Mouse (Mus musculus): ENCODE measurements around the gene Dst. TPM values are rescaled to one million over a fixed set of nuclear protein-coding genes. Genes with fewer than 3 reads are reported as not detected.

Gene Dst
- total and polyA plus RNA-seq, 3 experiments: 0.08 to 0.60 TPM; not detected in 1

DNA sequence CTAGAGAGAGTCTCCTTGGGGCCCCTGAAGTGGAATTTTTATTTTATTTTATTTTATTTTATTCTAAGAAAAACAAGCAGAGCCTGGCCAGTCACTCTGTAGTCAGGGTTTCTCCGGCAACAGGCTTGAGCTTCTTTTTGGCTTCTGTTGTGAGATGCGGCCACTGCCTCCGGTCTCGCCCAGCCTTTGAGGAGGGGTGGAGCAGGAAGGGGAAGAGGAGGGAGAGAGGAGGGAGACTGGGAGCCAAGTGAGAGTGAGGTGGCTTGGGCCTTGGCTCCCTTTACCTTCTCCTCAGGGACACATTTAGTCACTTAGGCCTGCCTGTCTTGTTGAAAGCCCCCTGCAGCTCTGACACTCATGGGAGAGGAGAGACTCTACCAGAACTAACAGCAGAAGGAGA, 99.4 kb downstream of the Dst start:
- Histone ChIP-seq H3K4me3 (ENCODE audit: control insufficient read depth in 1 of 2, insufficient read depth in 1 of 2, low read depth in 2 of 2, low read length in 2 of 2) (no peak overlapping the region), H3K9ac (ENCODE audit: control insufficient read depth, low read depth, low read length, poor library complexity, severe bottlenecking) (no peak overlapping the region), H3K4me1 (ENCODE audit: control insufficient read depth in 1 of 2, insufficient read depth in 2 of 2, low read length in 2 of 2) (no peaks in the 10 kb centered on the region), H3K36me3 (ENCODE audit: control insufficient read depth in 1 of 2, insufficient read depth in 2 of 2, low read length in 2 of 2) (no peaks in the 10 kb centered on the region), H3K27me3 (ENCODE audit: control insufficient read depth in 1 of 2, insufficient read depth in 2 of 2, low read length in 2 of 2) (no peaks in the 10 kb centered on the region), H3K9me3 (replicated peaks; ENCODE audit: insufficient read depth, low read length) (no peaks in the 10 kb centered on the region), H3K27ac (ENCODE audit: control insufficient read depth, low read depth, low read length) (no peak overlapping the region), H3K79me2 (ENCODE audit: control insufficient read depth, insufficient read depth, low read length, poor library complexity) (no peaks in the 10 kb centered on the region)
- TF ChIP-seq EP300 (IDR thresholded peaks at IDR 0.05; ENCODE audit: low read depth in 1 of 2, low read length in 2 of 2): no peak
- no peak for TF ChIP-seq ETS1 (IDR thresholded peaks at IDR 0.05; ENCODE audit: low read depth, low read length)
- TF ChIP-seq ELF1 (IDR thresholded peaks at IDR 0.05; ENCODE audit: low read depth, low read length): no peak
- TF ChIP-seq ZMIZ1 (IDR thresholded peaks at IDR 0.05; ENCODE audit: low read depth, low read length): no peak
- TF ChIP-seq ZKSCAN1 (IDR thresholded peaks at IDR 0.05; ENCODE audit: low read depth, low read length): no peak
- no peak for TF ChIP-seq JUND (IDR thresholded peaks at IDR 0.05; ENCODE audit: low read depth, low read length)
- no peak for TF ChIP-seq MEF2A (IDR thresholded peaks at IDR 0.05; ENCODE audit: extremely low read depth, insufficient replicate concordance, low read depth, low read length, poor library complexity, severe bottlenecking)
- TF ChIP-seq BHLHE40 (IDR thresholded peaks at IDR 0.05; ENCODE audit: borderline replicate concordance, low read depth, low read length): no peak
- no peak for DNase-seq (ENCODE audit: low read depth, low spot score)

DNA sequence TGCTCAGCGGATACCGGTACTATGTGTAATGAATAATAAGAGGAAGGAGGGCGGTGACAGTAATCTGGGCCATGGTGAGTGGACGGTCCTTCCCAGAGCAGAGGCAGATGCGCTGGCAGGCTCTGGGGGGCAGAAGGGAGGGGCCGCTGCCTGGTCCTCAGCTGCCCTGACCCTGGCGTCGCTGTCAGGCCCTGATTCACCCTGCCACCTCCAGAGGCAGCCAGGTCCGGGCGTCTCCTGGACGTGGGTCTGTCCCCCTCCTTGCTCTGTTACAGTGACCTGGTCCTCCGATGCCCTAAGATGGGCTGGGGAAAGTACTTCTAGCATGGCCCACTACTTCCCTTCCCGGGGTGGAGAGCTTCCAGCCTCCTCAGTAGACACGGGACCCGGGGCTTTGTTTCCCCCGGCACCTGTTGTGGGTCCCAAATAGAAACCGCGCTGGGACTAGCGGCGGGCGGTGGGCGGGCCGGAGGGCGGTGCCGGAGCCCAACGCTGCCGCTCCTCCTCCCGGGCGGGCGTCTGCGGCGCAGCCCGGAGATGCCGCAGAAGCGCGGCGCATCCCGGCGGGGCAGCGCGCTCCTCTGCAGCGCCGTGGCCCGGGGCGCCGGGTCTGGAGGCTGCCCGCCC, 103.1 kb downstream of the Dst start:
- no peak overlapping the region for H3K4me3 ChIP-seq (ENCODE audit: control insufficient read depth in 1 of 2, insufficient read depth in 1 of 2, low read depth in 2 of 2, low read length in 2 of 2)
- H3K9ac ChIP-seq (ENCODE audit: control insufficient read depth, low read depth, low read length, poor library complexity, severe bottlenecking): no peak overlapping the region
- no peak for DNase-seq (ENCODE audit: low read depth, low spot score)
- H3K27ac ChIP-seq (ENCODE audit: control insufficient read depth, low read depth, low read length): no peak overlapping the region
- TF ChIP-seq NRF1 (IDR thresholded peaks at IDR 0.05; ENCODE audit: insufficient read depth, low read depth, low read length, poor library complexity, severe bottlenecking) (no peak), ZMIZ1 (IDR thresholded peaks at IDR 0.05; ENCODE audit: low read depth, low read length) (no peak), SIN3A (IDR thresholded peaks at IDR 0.05; ENCODE audit: low read length) (no peak), CTCF (IDR thresholded peaks at IDR 0.05 in 2 of 3, conservative IDR thresholded peaks at IDR 0.05 in 1 of 3; ENCODE audit: control insufficient read depth in 1 of 3, insufficient read depth in 1 of 3, low read depth in 2 of 3, low read length in 3 of 3, poor library complexity in 1 of 3, severe bottlenecking in 1 of 3) (no peak), GATA1 (IDR thresholded peaks at IDR 0.05; ENCODE audit: low read depth, low read length) (no peak), UBTF (IDR thresholded peaks at IDR 0.05; ENCODE audit: borderline replicate concordance, insufficient read depth, low read depth, low read length) (no peak)
- no peaks in the 10 kb centered on the region for H3K27me3 ChIP-seq (ENCODE audit: control insufficient read depth in 1 of 2, insufficient read depth in 2 of 2, low read length in 2 of 2)
- H3K9me3 ChIP-seq (replicated peaks; ENCODE audit: insufficient read depth, low read length): no peaks in the 10 kb centered on the region
- no peaks in the 10 kb centered on the region for H3K4me1 ChIP-seq (ENCODE audit: control insufficient read depth in 1 of 2, insufficient read depth in 2 of 2, low read length in 2 of 2)
- no peaks in the 10 kb centered on the region for H3K36me3 ChIP-seq (ENCODE audit: control insufficient read depth in 1 of 2, insufficient read depth in 2 of 2, low read length in 2 of 2)
- no peaks in the 10 kb centered on the region for H3K79me2 ChIP-seq (ENCODE audit: control insufficient read depth, insufficient read depth, low read length, poor library complexity)

DNA sequence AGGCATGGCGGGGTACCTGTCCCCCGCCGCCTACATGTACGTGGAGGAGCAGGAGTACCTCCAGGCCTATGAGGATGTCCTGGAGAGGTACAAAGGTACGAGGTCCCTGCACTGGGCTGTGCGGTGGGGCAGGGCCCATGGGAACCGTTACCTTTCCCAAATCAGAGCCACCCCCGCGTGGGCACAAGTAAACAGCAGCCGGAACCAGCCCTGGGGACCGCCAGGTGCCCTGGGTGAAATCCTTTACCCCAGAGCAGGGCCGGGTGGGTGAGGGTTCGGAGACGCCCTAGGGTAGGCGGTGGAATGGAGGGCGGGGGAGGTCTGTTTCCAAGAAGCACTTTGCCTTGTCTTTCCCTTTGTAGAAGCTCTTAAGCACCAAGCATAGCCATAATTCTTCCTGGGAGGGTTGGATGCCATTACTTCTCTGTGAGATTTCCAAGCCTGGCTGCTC, 103.8 kb downstream of the Dst start:
- Histone ChIP-seq H3K27me3 (ENCODE audit: control insufficient read depth in 1 of 2, insufficient read depth in 2 of 2, low read length in 2 of 2) (no peaks in the 10 kb centered on the region), H3K36me3 (ENCODE audit: control insufficient read depth in 1 of 2, insufficient read depth in 2 of 2, low read length in 2 of 2) (no peaks in the 10 kb centered on the region), H3K79me2 (ENCODE audit: control insufficient read depth, insufficient read depth, low read length, poor library complexity) (no peaks in the 10 kb centered on the region), H3K4me3 (ENCODE audit: control insufficient read depth in 1 of 2, insufficient read depth in 1 of 2, low read depth in 2 of 2, low read length in 2 of 2) (no peak overlapping the region), H3K4me1 (ENCODE audit: control insufficient read depth in 1 of 2, insufficient read depth in 2 of 2, low read length in 2 of 2) (no peaks in the 10 kb centered on the region), H3K9me3 (replicated peaks; ENCODE audit: insufficient read depth, low read length) (no peaks in the 10 kb centered on the region), H3K9ac (ENCODE audit: control insufficient read depth, low read depth, low read length, poor library complexity, severe bottlenecking) (no peak overlapping the region), H3K27ac (ENCODE audit: control insufficient read depth, low read depth, low read length) (no peak overlapping the region)
- TF ChIP-seq HCFC1 (IDR thresholded peaks at IDR 0.05; ENCODE audit: low read depth, low read length): no peak
- no peak for TF ChIP-seq SIN3A (IDR thresholded peaks at IDR 0.05; ENCODE audit: low read length)
- no peak for TF ChIP-seq TCF12 (IDR thresholded peaks at IDR 0.05; ENCODE audit: low read depth, low read length)
- TF ChIP-seq MEF2A (IDR thresholded peaks at IDR 0.05; ENCODE audit: extremely low read depth, insufficient replicate concordance, low read depth, low read length, poor library complexity, severe bottlenecking): no peak
- no peak for TF ChIP-seq RAD21 (IDR thresholded peaks at IDR 0.05; ENCODE audit: low read depth, low read length)
- TF ChIP-seq NRF1 (IDR thresholded peaks at IDR 0.05; ENCODE audit: insufficient read depth, low read depth, low read length, poor library complexity, severe bottlenecking): no peak
- no peak for TF ChIP-seq RCOR1 (IDR thresholded peaks at IDR 0.05; ENCODE audit: low read depth, low read length)
- no peak for TF ChIP-seq JUND (IDR thresholded peaks at IDR 0.05; ENCODE audit: low read depth, low read length)
- TF ChIP-seq TAL1 (IDR thresholded peaks at IDR 0.05; ENCODE audit: low read length): no peak
- TF ChIP-seq USF2 (IDR thresholded peaks at IDR 0.05; ENCODE audit: borderline replicate concordance in 1 of 2, insufficient read depth in 1 of 2, low read depth in 1 of 2, low read length in 2 of 2): no peak
- no peak for TF ChIP-seq UBTF (IDR thresholded peaks at IDR 0.05; ENCODE audit: borderline replicate concordance, insufficient read depth, low read depth, low read length)
- TF ChIP-seq TBP (IDR thresholded peaks at IDR 0.05; ENCODE audit: low read depth, low read length): no peak
- TF ChIP-seq ETS1 (IDR thresholded peaks at IDR 0.05; ENCODE audit: low read depth, low read length): no peak
- DNase-seq (ENCODE audit: low read depth, low spot score): no peak

Data from MEL (cell line).